Mouse (Mus musculus) hindbrain, embryonic 10.5 days (tissue): ENCODE measurements around the gene Zfp983. TPM values are rescaled to one million over a fixed set of nuclear protein-coding genes. Genes with fewer than 3 reads are reported as not detected.
"Not testable (repeated sequence)": the region's sequence is repeated elsewhere in the genome, so short reads cannot be mapped to it uniquely, and the experiment has no call there.

Experiments
- DNase-seq: peaks from one replicate; pipeline ENCODE4 v3.0.0-alpha.2; 2017; ENCODE audit warnings: low spot score
- H3K27ac ChIP-seq: fragments of 300-500 bp; sonication (generic); 2 replicates; pipeline ENCODE4 v1.5.1; 2016; ENCODE audit warnings: mild to moderate bottlenecking, moderate library complexity
- H3K27me3 ChIP-seq: fragments of 300-500 bp; sonication (generic); 2 replicates; pipeline ENCODE4 v1.6.1; 2016; ENCODE audit warnings: mild to moderate bottlenecking; ENCODE audit not compliant: poor library complexity, insufficient read depth, severe bottlenecking
- H3K36me3 ChIP-seq: fragments of 300-500 bp; sonication (generic); 2 replicates; pipeline ENCODE4 v1.6.1; 2016; ENCODE audit warnings: mild to moderate bottlenecking, moderate library complexity
- H3K4me1 ChIP-seq: fragments of 300-500 bp; sonication (generic); replicated peaks from 2 replicates; pipeline ENCODE4 v1.6.1; 2016; ENCODE audit warnings: mild to moderate bottlenecking
- H3K4me3 ChIP-seq: fragments of 300-500 bp; sonication (generic); 2 replicates; pipeline ENCODE4 v1.5.1; 2016; ENCODE audit warnings: mild to moderate bottlenecking, moderate library complexity
- H3K9me3 ChIP-seq: fragments of 300-500 bp; sonication (generic); 2 replicates; pipeline ENCODE4 v1.6.1; 2016; ENCODE audit warnings: mild to moderate bottlenecking, moderate library complexity
- WGBS: fragments of 180-500 bp; shearing (Covaris S2); methylation state at CpG from one replicate; pipeline ENCODE4 v1.1.7; 2016; 5-methylcytosine and 5-hydroxymethylcytosine counted together
- polyA plus RNA-seq: library from polyadenylated mRNA; unstranded; fragments of >200 nt; fragmentation: Nextera tagmentation; extraction: Ambion mirVana; gene quantifications from 2 replicates; pipeline ENCODE4 v1.2.1, GENCODE M21; 2016

Zfp983 gene
- 5.4 and 5.7 TPM in 2 replicates for polyA plus RNA-seq

GRCm38 (mm10) chr17:21650364-21650907, at the start of gene Zfp983:
TSS of gene Zfp983 (plus strand) at chr17:21650624.
- peak within 1 kb of the TSS; percentile 79 for H3K27ac ChIP-seq
- not testable (repeated sequence) for H3K4me1 ChIP-seq, H3K9me3 ChIP-seq

GRCm38 (mm10) chr17:21616356-21616755, 34.1 kb upstream of the Zfp983 start:
- H3K27ac ChIP-seq: no peak overlapping the region
- 85% methylated on average over 3 of the region's 3 CpGs for WGBS
- DNase-seq: no peak
- H3K4me3 ChIP-seq: no peak overlapping the region
- H3K4me1 ChIP-seq: no peaks in the 10 kb centered on the region
- H3K27me3 ChIP-seq: no peaks in the 10 kb centered on the region
- no peaks in the 10 kb centered on the region for H3K36me3 ChIP-seq
- peaks cover 7% of the 10 kb centered on the region; the same call in 1 of the 2 replicates for H3K9me3 ChIP-seq

More at GRCm38 (mm10) chr17:21650364-21650907, at the start of gene Zfp983:
- 1% methylated on average over 17 of the region's 17 CpGs for WGBS
- not testable (repeated sequence) for H3K27me3 ChIP-seq, H3K36me3 ChIP-seq
- peak; percentile 84 for DNase-seq
- peak within 1 kb of the TSS; percentile 54 for H3K4me3 ChIP-seq

GRCm38 (mm10) chr17:21617352-21617751, 33.1 kb upstream of the Zfp983 start:
- Histone ChIP-seq H3K36me3 (no peaks in the 10 kb centered on the region), H3K27ac (no peak overlapping the region), H3K27me3 (no peaks in the 10 kb centered on the region), H3K9me3 (peaks cover 7% of the 10 kb centered on the region; the same call in 1 of the 2 replicates), H3K4me1 (no peaks in the 10 kb centered on the region), H3K4me3 (no peak overlapping the region)
- DNase-seq: no peak
- 11% methylated on average over 9 of the region's 9 CpGs for WGBS

GRCm38 (mm10) chr17:21623647-21624046, 26.8 kb upstream of the Zfp983 start:
- H3K4me1 ChIP-seq: no peaks in the 10 kb centered on the region

GRCm38 (mm10) chr17:21635758-21636157, 14.7 kb upstream of the Zfp983 start:
- H3K4me1 ChIP-seq, DNase-seq, H3K36me3 ChIP-seq, H3K27me3 ChIP-seq, H3K27ac ChIP-seq, H3K4me3 ChIP-seq: not testable (repeated sequence)
- 66% methylated on average over 4 of the region's 4 CpGs for WGBS
- peaks cover 17% of the 10 kb centered on the region; the same call in 1 of the 2 replicates for H3K9me3 ChIP-seq

More at GRCm38 (mm10) chr17:21623647-21624046, 26.8 kb upstream of the Zfp983 start:
- WGBS: 0% methylated on average over 1 of the region's 3 CpGs
- H3K27me3 ChIP-seq: no peaks in the 10 kb centered on the region
- no peaks in the 10 kb centered on the region for H3K9me3 ChIP-seq
- no peak overlapping the region for H3K4me3 ChIP-seq
- no peak for DNase-seq
- H3K36me3 ChIP-seq: no peaks in the 10 kb centered on the region
- H3K27ac ChIP-seq: no peak overlapping the region

- Histone ChIP-seq H3K36me3 (no peaks in the 10 kb centered on the region), H3K9me3 (peaks cover 5% of the 10 kb centered on the region; the same call in 1 of the 2 replicates), H3K4me3 (no peak overlapping the region), H3K27ac (no peak overlapping the region), H3K27me3 (no peaks in the 10 kb centered on the region), H3K4me1 (peaks cover 5% of the 10 kb centered on the region; the same call in 1 of the 2 replicates)
- 78% methylated on average over 3 of the region's 3 CpGs for WGBS
- no peak for DNase-seq
Measured at GRCm38 (mm10) chr17:21648791-21649190, 1.6 kb upstream of the Zfp983 start.

- no peaks in the 10 kb centered on the region for H3K36me3 ChIP-seq
- peaks cover 5% of the 10 kb centered on the region; the same call in 1 of the 2 replicates for H3K4me1 ChIP-seq
- peak overlapping the region; percentile 79 for H3K27ac ChIP-seq
- H3K9me3 ChIP-seq: peaks cover 4% of the 10 kb centered on the region; the same call in 1 of the 2 replicates
- 30% methylated on average over 2 of the region's 2 CpGs for WGBS
- no peak for DNase-seq
- H3K4me3 ChIP-seq: peak overlapping the region; percentile 54
- no peaks in the 10 kb centered on the region for H3K27me3 ChIP-seq
Measured at GRCm38 (mm10) chr17:21649936-21650335, 488 bp upstream of the Zfp983 start.

GRCm38 (mm10) chr17:21678826-21679225, 28.4 kb downstream of the Zfp983 start:
- not testable (repeated sequence) for H3K9me3 ChIP-seq, H3K27ac ChIP-seq, DNase-seq

GRCm38 (mm10) chr17:21679273-21680018, 29.0 kb downstream of the Zfp983 start:
- peak; percentile 84 for DNase-seq
- 3% methylated on average over 9 of the region's 9 CpGs for WGBS
- peaks cover 5% of the 10 kb centered on the region for H3K36me3 ChIP-seq
- no peaks in the 10 kb centered on the region for H3K27me3 ChIP-seq
- no peaks in the 10 kb centered on the region for H3K9me3 ChIP-seq
- H3K27ac ChIP-seq: peak overlapping the region; percentile 82
- H3K4me1 ChIP-seq: peaks cover 4% of the 10 kb centered on the region; the same call in 1 of the 2 replicates
- H3K4me3 ChIP-seq: peak overlapping the region; percentile 54

More at GRCm38 (mm10) chr17:21678826-21679225, 28.4 kb downstream of the Zfp983 start:
- H3K36me3 ChIP-seq, H3K4me1 ChIP-seq, H3K27me3 ChIP-seq, H3K4me3 ChIP-seq: not testable (repeated sequence)
- WGBS: 20% methylated on average over 1 of the region's 1 CpGs

GRCm38 (mm10) chr17:21680019-21680376, 29.6 kb downstream of the Zfp983 start:
- peak; percentile 65 for DNase-seq

GRCm38 (mm10) chr17:21691560-21691959, 41.1 kb downstream of the Zfp983 start, which contains the start of gene Gm10226:
TSS of gene Gm10226 (plus strand) at chr17:21691860.
- Histone ChIP-seq H3K9me3 (no peaks in the 10 kb centered on the region), H3K27ac (no peak within 1 kb of the TSS), H3K27me3 (no peaks in the 10 kb centered on the region), H3K4me1 (no peaks in the 10 kb centered on the region), H3K36me3 (peaks cover 61% of the 10 kb centered on the region), H3K4me3 (no peak within 1 kb of the TSS)
- WGBS: 88% methylated on average over 3 of the region's 3 CpGs
- DNase-seq: no peak

More at GRCm38 (mm10) chr17:21680019-21680376, 29.6 kb downstream of the Zfp983 start:
- Histone ChIP-seq H3K27ac (peak overlapping the region; percentile 82), H3K36me3 (peaks cover 10% of the 10 kb centered on the region), H3K4me3 (peak overlapping the region; percentile 54)
- not testable (repeated sequence) for H3K27me3 ChIP-seq, H3K9me3 ChIP-seq, H3K4me1 ChIP-seq
- under 1% methylated on average over 10 of the region's 10 CpGs for WGBS

- H3K27me3 ChIP-seq: no peaks in the 10 kb centered on the region
- no peak overlapping the region for H3K27ac ChIP-seq
- no peaks in the 10 kb centered on the region for H3K4me1 ChIP-seq
- H3K4me3 ChIP-seq: no peak overlapping the region
- no peak for DNase-seq
- 79% methylated on average over 3 of the region's 3 CpGs for WGBS
- no peaks in the 10 kb centered on the region for H3K9me3 ChIP-seq
- H3K36me3 ChIP-seq: peaks cover 51% of the 10 kb centered on the region
Measured at GRCm38 (mm10) chr17:21693342-21693741, 42.9 kb downstream of the Zfp983 start.

GRCm38 (mm10) chr17:21696073-21696472, 45.6 kb downstream of the Zfp983 start:
- no peaks in the 10 kb centered on the region for H3K9me3 ChIP-seq
- peaks cover 24% of the 10 kb centered on the region for H3K36me3 ChIP-seq
- no peak overlapping the region for H3K27ac ChIP-seq
- no peak for DNase-seq
- H3K4me1 ChIP-seq: no peaks in the 10 kb centered on the region
- H3K27me3 ChIP-seq: no peaks in the 10 kb centered on the region
- H3K4me3 ChIP-seq: no peak overlapping the region
